Mouse (Mus musculus): Measurements from ENCODE around the gene Smpdl3a. TPM values are rescaled to one million over a fixed set of nuclear protein-coding genes. Genes with fewer than 3 reads are reported as not detected.

The Smpdl3a gene
- 17.8 and 22.2 TPM in 2 replicates for polyA plus RNA-seq (2015; fragmentation: Nextera tagmentation; extraction: Ambion mirVana)

DNA sequence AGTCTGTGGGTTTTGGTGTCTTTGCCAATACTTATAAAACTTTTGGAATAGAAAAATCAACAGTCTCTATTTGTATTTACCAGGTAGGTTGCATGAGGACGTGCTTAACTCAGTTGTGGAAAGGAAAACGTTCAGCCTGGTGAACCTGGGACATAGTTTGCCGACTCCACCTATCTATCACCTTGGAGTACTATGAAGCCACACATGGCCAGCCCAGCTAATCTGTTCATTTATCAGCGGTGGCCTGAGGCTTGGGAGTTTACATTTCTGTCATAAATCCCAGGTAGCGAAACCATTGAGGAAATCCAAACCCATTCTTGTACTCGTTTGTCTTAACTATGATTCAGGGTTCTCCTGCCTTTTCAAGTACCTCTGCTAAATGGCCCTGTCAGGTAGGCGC lies at the start of gene Smpdl3a:
Gene Smpdl3a, plus strand, starts transcription at position 318 of the 400 bp plus-strand sequence.
- Histone ChIP-seq H3K4me3 (peak within 1 kb of the TSS; percentile 47), H3K36me3 (replicated peaks) (no peaks in the 10 kb centered on the region), H3K27ac (peak within 1 kb of the TSS; percentile 7), H3K9me3 (peaks cover 6% of the 10 kb centered on the region; the same call in 1 of the 2 replicates), H3K4me1 (peaks cover 13% of the 10 kb centered on the region; the same call in 1 of the 2 replicates), H3K4me2 (peak within 1 kb of the TSS; percentile 73), H3K27me3 (replicated peaks) (no peaks in the 10 kb centered on the region), H3K9ac (peak within 1 kb of the TSS; percentile 43)
- WGBS: 82% methylated on average over 7 of the region's 7 CpGs
- ATAC-seq (replicated peaks): no peak

DNA sequence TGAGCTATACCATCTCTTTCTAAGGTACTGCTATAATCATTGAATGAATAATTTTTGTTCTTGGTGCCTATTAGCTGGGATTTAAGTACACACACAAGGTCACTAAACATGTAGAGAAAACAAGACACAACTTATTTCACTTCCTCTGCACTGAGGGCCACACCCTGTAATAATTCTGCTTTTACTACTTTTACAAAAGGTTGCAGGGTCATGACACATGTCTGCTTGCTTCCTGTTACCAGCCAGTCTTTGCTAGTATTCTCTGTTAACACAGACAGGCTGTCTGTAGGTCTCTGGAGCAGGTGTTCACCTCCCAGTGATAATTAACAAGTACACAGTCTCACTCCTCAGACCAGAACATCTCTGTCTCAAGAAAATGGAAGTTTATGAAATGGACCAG lies 48.7 kb upstream of the Smpdl3a start:
- Histone ChIP-seq H3K4me3 (no peak overlapping the region), H3K4me1 (no peaks in the 10 kb centered on the region), H3K27me3 (replicated peaks) (no peaks in the 10 kb centered on the region), H3K4me2 (no peak overlapping the region), H3K9ac (no peak overlapping the region), H3K36me3 (replicated peaks) (no peaks in the 10 kb centered on the region), H3K9me3 (no peaks in the 10 kb centered on the region), H3K27ac (no peak overlapping the region)
- ATAC-seq (replicated peaks): no peak

GRCm38 (mm10) chr10:57747127-57747526 lies 47.0 kb upstream of the Smpdl3a start:
- H3K9ac ChIP-seq: no peak overlapping the region
- no peak overlapping the region for H3K4me2 ChIP-seq
- H3K9me3 ChIP-seq: no peaks in the 10 kb centered on the region
- no peaks in the 10 kb centered on the region for H3K36me3 ChIP-seq (replicated peaks)
- no peaks in the 10 kb centered on the region for H3K27me3 ChIP-seq (replicated peaks)
- no peaks in the 10 kb centered on the region for H3K4me1 ChIP-seq
- H3K4me3 ChIP-seq: no peak overlapping the region
- no peak for ATAC-seq (replicated peaks)
- H3K27ac ChIP-seq: no peak overlapping the region

GRCm38 (mm10) chr10:57753343-57753742 lies 40.8 kb upstream of the Smpdl3a start:
- Histone ChIP-seq H3K27ac (no peak overlapping the region), H3K36me3 (replicated peaks) (no peaks in the 10 kb centered on the region), H3K27me3 (replicated peaks) (no peaks in the 10 kb centered on the region), H3K4me2 (no peak overlapping the region), H3K9ac (no peak overlapping the region), H3K4me1 (no peaks in the 10 kb centered on the region), H3K9me3 (no peaks in the 10 kb centered on the region), H3K4me3 (no peak overlapping the region)
- WGBS: 100% methylated on average over 1 of the region's 1 CpGs
- no peak for ATAC-seq (replicated peaks)

- Histone ChIP-seq H3K27me3 (replicated peaks) (no peaks in the 10 kb centered on the region), H3K4me1 (no peaks in the 10 kb centered on the region), H3K9me3 (no peaks in the 10 kb centered on the region), H3K4me2 (no peak overlapping the region), H3K27ac (no peak overlapping the region), H3K36me3 (replicated peaks) (no peaks in the 10 kb centered on the region), H3K9ac (no peak overlapping the region), H3K4me3 (no peak overlapping the region)
- WGBS: 91% methylated on average over 2 of the region's 2 CpGs
- no peak for ATAC-seq (replicated peaks)
Observed at GRCm38 (mm10) chr10:57755201-57755736, 38.9 kb upstream of the Smpdl3a start.

- Histone ChIP-seq H3K4me2 (no peak overlapping the region), H3K4me1 (no peaks in the 10 kb centered on the region)
- no peak for ATAC-seq (replicated peaks)
Observed at GRCm38 (mm10) chr10:57758999-57759398, 35.1 kb upstream of the Smpdl3a start.

GRCm38 (mm10) chr10:57760694-57761093 lies 33.4 kb upstream of the Smpdl3a start:
- Histone ChIP-seq H3K4me3 (no peak overlapping the region), H3K27me3 (replicated peaks) (no peaks in the 10 kb centered on the region), H3K9me3 (no peaks in the 10 kb centered on the region), H3K27ac (no peak overlapping the region), H3K4me1 (no peaks in the 10 kb centered on the region), H3K9ac (no peak overlapping the region), H3K4me2 (no peak overlapping the region), H3K36me3 (replicated peaks) (no peaks in the 10 kb centered on the region)
- ATAC-seq (replicated peaks): no peak
- WGBS: 79% methylated on average over 3 of the region's 3 CpGs

More at GRCm38 (mm10) chr10:57758999-57759398, 35.1 kb upstream of the Smpdl3a start:
- no peak overlapping the region for H3K9ac ChIP-seq
- WGBS: 96% methylated on average over 2 of the region's 2 CpGs
- H3K4me3 ChIP-seq: no peak overlapping the region
- no peaks in the 10 kb centered on the region for H3K9me3 ChIP-seq
- no peaks in the 10 kb centered on the region for H3K36me3 ChIP-seq (replicated peaks)
- no peak overlapping the region for H3K27ac ChIP-seq
- no peaks in the 10 kb centered on the region for H3K27me3 ChIP-seq (replicated peaks)

DNA sequence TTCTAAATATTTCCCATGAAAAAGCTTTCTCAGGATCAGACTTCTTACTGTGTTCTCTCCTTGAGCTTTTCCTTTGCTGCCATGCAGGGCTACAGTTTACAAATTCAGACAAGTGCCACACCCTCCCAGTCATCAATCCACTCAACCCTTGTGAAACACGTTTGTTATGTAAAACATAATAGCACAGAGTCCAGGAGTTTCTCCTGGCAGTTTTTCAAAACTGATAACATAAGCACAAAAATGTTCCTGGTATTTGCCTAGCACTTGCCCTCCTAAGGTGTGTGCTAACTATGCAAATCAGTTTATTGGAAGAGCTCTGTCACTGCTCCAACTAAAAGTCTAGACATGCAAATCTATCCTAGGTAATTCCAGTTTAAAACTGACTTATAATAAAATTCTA lies 31.1 kb upstream of the Smpdl3a start:
- ATAC-seq (replicated peaks): no peak
- Histone ChIP-seq H3K4me2 (no peak overlapping the region), H3K4me1 (no peaks in the 10 kb centered on the region), H3K36me3 (replicated peaks) (no peaks in the 10 kb centered on the region), H3K9ac (no peak overlapping the region), H3K27ac (no peak overlapping the region), H3K4me3 (no peak overlapping the region), H3K27me3 (replicated peaks) (no peaks in the 10 kb centered on the region), H3K9me3 (no peaks in the 10 kb centered on the region)
- 38% methylated on average over 1 of the region's 1 CpGs for WGBS

DNA sequence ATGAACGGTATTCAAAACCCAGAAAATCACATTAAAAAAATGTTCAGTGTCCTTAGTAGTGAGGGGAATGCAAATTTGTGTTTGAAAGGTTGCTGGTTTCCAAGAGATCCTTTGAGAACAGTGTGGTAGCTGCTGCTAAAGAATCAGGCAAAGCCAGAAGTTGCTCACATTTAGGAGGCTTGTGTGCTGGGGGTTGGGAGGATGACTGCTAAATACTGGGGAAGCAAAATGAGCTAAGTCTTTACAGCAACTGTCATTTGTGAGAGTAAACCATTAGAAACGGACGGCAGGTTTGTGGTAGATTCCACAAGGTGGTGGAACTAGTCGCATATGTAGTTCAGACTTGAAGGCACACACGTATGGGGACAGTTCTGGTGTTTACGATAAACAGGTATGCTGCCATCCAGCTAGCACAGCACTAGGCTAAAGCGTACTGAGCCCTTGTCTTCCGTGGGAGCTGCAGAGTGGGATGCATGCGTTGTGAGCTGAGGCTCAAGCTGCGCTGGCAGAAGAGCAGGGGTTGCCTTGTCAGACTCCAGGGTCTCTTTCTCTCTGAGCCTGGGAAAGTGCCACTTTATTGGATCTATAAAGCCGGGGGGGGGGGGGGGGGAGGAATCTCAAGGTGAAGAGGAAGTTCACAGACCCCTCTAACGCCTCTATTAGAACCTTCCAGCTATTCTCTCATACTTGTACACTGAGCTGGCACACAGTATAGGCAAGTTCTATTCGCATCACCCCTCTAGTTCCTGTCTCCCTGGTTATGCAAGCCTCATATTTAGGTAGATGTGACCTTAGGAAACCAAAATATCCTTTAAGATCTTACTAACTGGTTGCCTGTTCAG lies 10.6 kb upstream of the Smpdl3a start:
- peak; percentile 77 for ATAC-seq (replicated peaks)
- H3K36me3 ChIP-seq (replicated peaks): no peaks in the 10 kb centered on the region
- H3K9ac ChIP-seq: no peak overlapping the region
- H3K27me3 ChIP-seq (replicated peaks): no peaks in the 10 kb centered on the region
- H3K4me1 ChIP-seq: peaks cover 30% of the 10 kb centered on the region
- no peaks in the 10 kb centered on the region for H3K9me3 ChIP-seq
- peak overlapping the region; percentile 51 for H3K4me2 ChIP-seq
- peak overlapping the region; percentile 79 for H3K27ac ChIP-seq
- 9% methylated on average over 13 of the region's 13 CpGs for WGBS
- H3K4me3 ChIP-seq: peak overlapping the region; percentile 16; the same call in 1 of the 2 replicates

DNA sequence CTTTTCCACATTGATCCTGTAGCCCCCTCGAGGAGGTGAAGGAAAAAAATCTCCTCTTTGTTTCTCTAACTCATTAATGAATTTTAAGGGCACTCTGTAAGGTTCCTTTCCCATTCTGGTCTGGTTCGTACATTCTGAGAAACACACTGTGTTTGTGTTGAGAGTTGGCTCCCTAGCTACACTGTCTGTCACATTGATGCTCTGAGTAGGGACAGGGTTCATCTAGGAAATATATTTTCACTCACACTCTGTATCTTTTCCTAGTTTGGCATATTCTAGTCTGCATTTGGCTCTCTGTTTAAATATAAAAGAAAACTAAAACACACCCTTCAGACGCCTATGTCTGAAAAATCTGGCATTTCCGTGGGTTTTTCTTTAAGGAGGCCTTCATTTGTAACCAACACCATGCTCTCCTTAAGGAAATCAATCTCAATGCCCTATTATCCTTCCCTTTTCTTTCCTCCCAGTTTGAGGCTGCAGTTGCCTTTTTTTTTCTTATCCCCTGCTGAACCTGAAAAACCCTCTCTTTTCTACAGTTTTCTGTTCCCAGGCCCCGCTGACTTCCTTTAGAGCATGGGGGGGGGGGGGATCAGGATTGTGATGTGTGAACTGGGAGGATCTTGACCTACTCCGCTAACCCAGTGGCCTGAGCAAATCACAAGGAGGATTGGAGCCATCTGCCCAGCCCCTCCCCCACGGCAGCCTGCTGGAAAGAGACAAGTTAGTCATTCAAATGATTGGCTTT lies 9.8 kb upstream of the Smpdl3a start:
- Histone ChIP-seq H3K27me3 (replicated peaks) (no peaks in the 10 kb centered on the region), H3K36me3 (replicated peaks) (no peaks in the 10 kb centered on the region)

DNA sequence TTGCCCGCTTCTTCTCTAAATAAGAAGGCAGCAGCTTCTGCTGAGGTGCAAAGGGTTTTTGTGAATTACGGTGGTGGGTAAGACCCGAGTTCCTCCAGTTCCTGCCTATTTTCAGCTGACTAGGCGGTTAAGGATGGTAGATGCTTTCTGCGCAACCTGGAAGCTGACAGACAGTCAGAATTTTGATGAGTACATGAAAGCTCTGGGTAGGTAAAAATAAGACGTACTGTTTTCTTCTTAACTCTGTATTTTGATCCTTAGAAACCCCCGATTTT lies 9.3 kb upstream of the Smpdl3a start, which contains the start of gene Fabp7:
Gene Fabp7, plus strand, starts transcription at position 6 of the 275 bp plus-strand sequence.
- ATAC-seq (replicated peaks): peak; percentile 70; the same call in 1 of the 2 replicates
- Histone ChIP-seq H3K36me3 (replicated peaks) (no peaks in the 10 kb centered on the region), H3K9me3 (no peaks in the 10 kb centered on the region), H3K4me1 (peaks cover 30% of the 10 kb centered on the region), H3K4me2 (peak within 1 kb of the TSS; percentile 51), H3K27ac (peak within 1 kb of the TSS; percentile 79), H3K27me3 (replicated peaks) (no peaks in the 10 kb centered on the region), H3K4me3 (peak within 1 kb of the TSS; percentile 35), H3K9ac (peak within 1 kb of the TSS; percentile 17; the same call in 1 of the 2 replicates)
- WGBS: 2% methylated on average over 7 of the region's 7 CpGs

More for the DNA sequence above, 9.8 kb upstream of the Smpdl3a start:
- peak; percentile 89 for ATAC-seq (replicated peaks)
- Histone ChIP-seq H3K4me1 (peaks cover 30% of the 10 kb centered on the region), H3K9ac (0 out of 2 replicates have a peak overlapping the region, but pooled peaks have one; percentile 17), H3K4me2 (peak overlapping the region; percentile 51), H3K4me3 (peak overlapping the region; percentile 35), H3K9me3 (no peaks in the 10 kb centered on the region), H3K27ac (peak overlapping the region; percentile 79)
- 3% methylated on average over 7 of the region's 7 CpGs for WGBS

GRCm38 (mm10) chr10:57785552-57785951 lies 8.6 kb upstream of the Smpdl3a start:
- 14% methylated on average over 2 of the region's 2 CpGs for WGBS
- ATAC-seq (replicated peaks): no peak
- H3K4me2 ChIP-seq: peak overlapping the region; percentile 51
- H3K27me3 ChIP-seq (replicated peaks): no peaks in the 10 kb centered on the region
- H3K36me3 ChIP-seq (replicated peaks): no peaks in the 10 kb centered on the region
- H3K27ac ChIP-seq: peak overlapping the region; percentile 79
- peak overlapping the region; percentile 35 for H3K4me3 ChIP-seq
- H3K4me1 ChIP-seq: peaks cover 30% of the 10 kb centered on the region
- H3K9me3 ChIP-seq: no peaks in the 10 kb centered on the region
- H3K9ac ChIP-seq: peak overlapping the region; percentile 17; the same call in 1 of the 2 replicates
